Mouse (Mus musculus) CH12.LX (cell line): Measurements from ENCODE around the gene Hdac1. TPM values are rescaled to one million over a fixed set of nuclear protein-coding genes. Genes with fewer than 3 reads are reported as not detected.

Experiments used
- DNase-seq: peaks from one replicate; pipeline ENCODE4 v3.0.0-alpha.2; 2013; ENCODE audit errors: extremely low read depth
- H3K27ac ChIP-seq: 2 replicates; pipeline ENCODE4 v1.5.1; 2012; ENCODE audit warnings: low read depth, mild to moderate bottlenecking, control low read depth, moderate library complexity; ENCODE audit not compliant: insufficient read depth
- H3K27me3 ChIP-seq: replicated peaks from 2 replicates; pipeline ENCODE3; 2012; ENCODE audit warnings: inconsistent platforms
- H3K36me3 ChIP-seq, 2 experiments: replicated peaks in 1 of 2; 2 replicates each; pipeline versions ENCODE3 to v1.6.1; 2012; ENCODE audit warnings: inconsistent platforms in 1 of 2, low read length in 1 of 2, mild to moderate bottlenecking in 1 of 2, mixed read lengths in 1 of 2, moderate library complexity in 1 of 2; ENCODE audit not compliant: control insufficient read depth in 1 of 2, insufficient read depth in 1 of 2
- H3K4me1 ChIP-seq, 2 experiments: 2 replicates each; pipeline ENCODE4 v1.6.1; 2012; ENCODE audit warnings: inconsistent platforms in 1 of 2, moderate library complexity in 1 of 2; ENCODE audit not compliant: insufficient read depth in 2 of 2, control insufficient read depth in 1 of 2
- H3K4me2 ChIP-seq: 2 replicates; pipeline ENCODE4 v1.6.1; 2012; ENCODE audit warnings: low read depth, mild to moderate bottlenecking, control low read depth; ENCODE audit not compliant: poor library complexity, insufficient read depth, severe bottlenecking
- H3K4me3 ChIP-seq, 3 experiments: fragments of 150-350 bp in 1 of 3; sonication (generic) in 1 of 3; replicated peaks in 1 of 3; 2 replicates each; pipeline versions ENCODE3 to v1.5.1; 2011 to 2012; ENCODE audit warnings: low read depth in 2 of 3, low read length in 2 of 3, mild to moderate bottlenecking in 2 of 3, moderate library complexity in 2 of 3, control low read depth in 1 of 3, improper control_type of control experiment in 1 of 3, inconsistent platforms in 1 of 3, mixed read lengths in 1 of 3; ENCODE audit not compliant: poor library complexity in 1 of 3
- H3K79me2 ChIP-seq: replicated peaks from 2 replicates; pipeline ENCODE4 v1.6.1; 2012; ENCODE audit warnings: mild to moderate bottlenecking, moderate library complexity; ENCODE audit not compliant: control insufficient read depth, poor library complexity, insufficient read depth, severe bottlenecking; ENCODE audit errors: extremely low read depth
- H3K9ac ChIP-seq: 2 replicates; pipeline ENCODE4 v1.6.1; 2012; ENCODE audit warnings: low read depth, mild to moderate bottlenecking, control low read depth, moderate library complexity; ENCODE audit not compliant: insufficient read depth
- H3K9me3 ChIP-seq: replicated peaks from 2 replicates; pipeline ENCODE3; 2012; ENCODE audit warnings: low read length, inconsistent platforms, mixed read lengths
- BHLHE40 ChIP-seq: IDR thresholded peaks from 2 replicates; pipeline ENCODE4 v1.6.1; 2011; ENCODE audit warnings: mild to moderate bottlenecking, low read depth, low read length, improper control_type of control experiment
- CHD1 ChIP-seq: IDR thresholded peaks from 2 replicates; pipeline ENCODE4 v1.6.1; 2012; ENCODE audit warnings: low read depth, low read length, improper control_type of control experiment, inconsistent platforms
- CHD2 ChIP-seq: IDR thresholded peaks from 2 replicates; pipeline ENCODE4 v1.6.1; 2011; ENCODE audit warnings: low read length, improper control_type of control experiment
- CTCF ChIP-seq, 2 experiments: IDR thresholded peaks in 1 of 2; conservative IDR thresholded peaks in 1 of 2; 2 replicates each; pipeline ENCODE4 v1.5.1; 2011 to 2012; ENCODE audit warnings: low read depth in 2 of 2, low read length in 2 of 2, improper control_type of control experiment in 1 of 2, inconsistent platforms in 1 of 2, mild to moderate bottlenecking in 1 of 2, moderate library complexity in 1 of 2
- ELF1 ChIP-seq: IDR thresholded peaks from 2 replicates; pipeline ENCODE4 v1.6.1; 2014; ENCODE audit warnings: low read depth, mild to moderate bottlenecking, inconsistent platforms, low read length, improper control_type of control experiment
- EP300 ChIP-seq: IDR thresholded peaks from 2 replicates; pipeline ENCODE4 v1.6.1; 2011; ENCODE audit warnings: low read length, improper control_type of control experiment
- ETS1 ChIP-seq: conservative IDR thresholded peaks from 2 replicates; pipeline ENCODE4 v1.6.1; 2012; ENCODE audit warnings: low read depth, mild to moderate bottlenecking, inconsistent platforms, low read length, improper control_type of control experiment, moderate library complexity
- HCFC1 ChIP-seq: IDR thresholded peaks from 2 replicates; pipeline ENCODE4 v1.6.1; 2012; ENCODE audit warnings: low read depth, mild to moderate bottlenecking, inconsistent platforms, low read length, improper control_type of control experiment
- IRF4 ChIP-seq: IDR thresholded peaks from 2 replicates; pipeline ENCODE4 v1.6.1; 2014; ENCODE audit warnings: low read depth, mild to moderate bottlenecking, inconsistent platforms, low read length, improper control_type of control experiment
- JUN ChIP-seq: IDR thresholded peaks from 2 replicates; pipeline ENCODE4 v1.6.1; 2011; ENCODE audit warnings: low read depth, mild to moderate bottlenecking, low read length, improper control_type of control experiment, moderate library complexity; ENCODE audit not compliant: insufficient read depth
- JUND ChIP-seq: conservative IDR thresholded peaks from 2 replicates; pipeline ENCODE4 v1.6.1; 2011; ENCODE audit warnings: low read depth, low read length, improper control_type of control experiment
- KAT2A ChIP-seq: IDR thresholded peaks from 2 replicates; pipeline ENCODE4 v1.6.1; 2012; ENCODE audit warnings: low read length, improper control_type of control experiment, inconsistent platforms; ENCODE audit not compliant: insufficient replicate concordance
- MAFK ChIP-seq: IDR thresholded peaks from 2 replicates; pipeline ENCODE4 v1.6.1; 2011; ENCODE audit warnings: low read length, improper control_type of control experiment; ENCODE audit not compliant: insufficient replicate concordance
- MAX ChIP-seq: IDR thresholded peaks from 2 replicates; pipeline ENCODE4 v1.6.1; 2011; ENCODE audit warnings: low read length, improper control_type of control experiment
- MAZ ChIP-seq: IDR thresholded peaks from 2 replicates; pipeline ENCODE4 v1.6.1; 2012; ENCODE audit warnings: low read depth, mild to moderate bottlenecking, inconsistent platforms, low read length, improper control_type of control experiment, moderate library complexity
- MEF2A ChIP-seq: IDR thresholded peaks from 2 replicates; pipeline ENCODE4 v1.6.1; 2014; ENCODE audit warnings: low read depth, mild to moderate bottlenecking, inconsistent platforms, low read length, improper control_type of control experiment, borderline replicate concordance
- MXI1 ChIP-seq: IDR thresholded peaks from 2 replicates; pipeline ENCODE4 v1.6.1; 2011; ENCODE audit warnings: mild to moderate bottlenecking, low read depth, low read length, improper control_type of control experiment
- MYC ChIP-seq: IDR thresholded peaks from 2 replicates; pipeline ENCODE4 v1.6.1; 2011; ENCODE audit warnings: low read depth, mild to moderate bottlenecking, improper control_type of control experiment, low read length
- NRF1 ChIP-seq: IDR thresholded peaks from 2 replicates; pipeline ENCODE4 v1.6.1; 2014; ENCODE audit warnings: low read depth, mild to moderate bottlenecking, inconsistent platforms, low read length, improper control_type of control experiment, moderate library complexity
- RAD21 ChIP-seq: IDR thresholded peaks from 2 replicates; pipeline ENCODE4 v1.6.1; 2011; ENCODE audit warnings: low read depth, mild to moderate bottlenecking, low read length, improper control_type of control experiment, moderate library complexity
- RCOR1 ChIP-seq: conservative IDR thresholded peaks from 2 replicates; pipeline ENCODE4 v1.6.1; 2012; ENCODE audit warnings: low read depth, mild to moderate bottlenecking, inconsistent platforms, low read length, improper control_type of control experiment
- SIN3A ChIP-seq: IDR thresholded peaks from 2 replicates; pipeline ENCODE4 v1.6.1; 2012; ENCODE audit warnings: low read length, improper control_type of control experiment, inconsistent platforms
- SMC3 ChIP-seq: IDR thresholded peaks from 2 replicates; pipeline ENCODE4 v1.6.1; 2011; ENCODE audit warnings: low read depth, low read length, improper control_type of control experiment
- TBP ChIP-seq: conservative IDR thresholded peaks from 2 replicates; pipeline ENCODE4 v1.6.1; 2011; ENCODE audit warnings: low read depth, low read length, improper control_type of control experiment
- TCF12 ChIP-seq: IDR thresholded peaks from 2 replicates; pipeline ENCODE4 v1.6.1; 2014; ENCODE audit warnings: low read depth, mild to moderate bottlenecking, inconsistent platforms, low read length, improper control_type of control experiment
- UBTF ChIP-seq: IDR thresholded peaks from 2 replicates; pipeline ENCODE4 v1.6.1; 2012; ENCODE audit warnings: low read depth, mild to moderate bottlenecking, inconsistent platforms, low read length, improper control_type of control experiment, moderate library complexity
- USF1 ChIP-seq: IDR thresholded peaks from 2 replicates; pipeline ENCODE4 v1.6.1; 2014; ENCODE audit warnings: low read depth, mild to moderate bottlenecking, inconsistent platforms, low read length, improper control_type of control experiment
- USF2 ChIP-seq: conservative IDR thresholded peaks from 2 replicates; pipeline ENCODE4 v1.6.1; 2011; ENCODE audit warnings: low read depth, low read length, improper control_type of control experiment
- ZC3H11A ChIP-seq: IDR thresholded peaks from 2 replicates; pipeline ENCODE4 v1.6.1; 2012; ENCODE audit warnings: low read depth, mild to moderate bottlenecking, inconsistent platforms, low read length, improper control_type of control experiment
- ZKSCAN1 ChIP-seq: IDR thresholded peaks from 2 replicates; pipeline ENCODE4 v1.6.1; 2012; ENCODE audit warnings: low read depth, inconsistent platforms, low read length, improper control_type of control experiment, borderline replicate concordance
- ZMIZ1 ChIP-seq: IDR thresholded peaks from 2 replicates; pipeline ENCODE4 v1.6.1; 2012; ENCODE audit warnings: low read depth, mild to moderate bottlenecking, inconsistent platforms, low read length, improper control_type of control experiment
- ZNF384 ChIP-seq: IDR thresholded peaks from 2 replicates; pipeline ENCODE4 v1.6.1; 2012; ENCODE audit warnings: low read depth, low read length, improper control_type of control experiment, inconsistent platforms
- dilution Hi-C: fragments of 300-500 bp; cut with MboI; formaldehyde crosslinking; loops from 2 replicates; pipeline ENCODE4 v1.14.3; 2020; ENCODE audit warnings: low sequenced_read_pairs; ENCODE audit not compliant: extremely low pct_unique_long_range_greater_than_20kb, extremely low pct_ligation_motif_present
- in situ Hi-C: fragments of 300-500 bp; cut with MboI; formaldehyde crosslinking; loops from 3 replicates; pipeline ENCODE4 v1.14.3; 2019; ENCODE audit warnings: low sequenced_read_pairs, low pct_ligation_motif_present, low pct_unique_long_range_greater_than_20kb, mixed read lengths
- polyA plus RNA-seq: library from polyadenylated mRNA; unstranded; fragments of >175 nt; gene quantifications from 2 replicates; pipeline ENCODE4 v1.2.1, GENCODE M21; 2012; ENCODE audit warnings: low read depth; ENCODE audit not compliant: insufficient read length
- total RNA-seq, 2 experiments: library from RNA; depleted of rRNA; stranded (reverse); fragments of 300-350 nt in 1 of 2; fragments of >200 nt in 1 of 2; gene quantifications; 2 replicates each; pipeline ENCODE4 v1.2.3; 2012 to 2014

Gene Hdac1
- total and polyA plus RNA-seq, 3 experiments, result 71.7 to 231 (median 106) TPM

GRCm38 (mm10) chr4:129502901-129503444, 39.5 kb downstream of the Hdac1 start:
- no peak for DNase-seq

GRCm38 (mm10) chr4:129502327-129502888, 40.1 kb downstream of the Hdac1 start:
- Histone ChIP-seq H3K36me3 (no peaks in the 10 kb centered on the region), H3K4me1 (peaks cover 9 to 61% of the 10 kb centered on the region in 2 experiments; a peak in 3 of 4 replicates), H3K27me3 (no peaks in the 10 kb centered on the region), H3K4me2 (no peak overlapping the region), H3K9ac (no peak overlapping the region), H3K27ac (no peak overlapping the region), H3K79me2 (no peaks in the 10 kb centered on the region), H3K4me3 (no peak overlapping the region), H3K9me3 (no peaks in the 10 kb centered on the region)
- dilution Hi-C loops, result no loop called here
- TF ChIP-seq ETS1 (no peak), MXI1 (no peak), CHD1 (no peak), BHLHE40 (no peak), JUND (no peak), USF2 (no peak), ZNF384 (no peak), USF1 (no peak), CHD2 (no peak), MEF2A (no peak), NRF1 (no peak), TCF12 (no peak), ZMIZ1 (no peak), EP300 (no peak), HCFC1 (no peak), MAX (no peak), RCOR1 (no peak), ELF1 (no peak), ZKSCAN1 (no peak), KAT2A (no peak)
- DNase-seq, result no peak
- in situ Hi-C loops, result no loop called here

More at GRCm38 (mm10) chr4:129502901-129503444, 39.5 kb downstream of the Hdac1 start:
- Histone ChIP-seq H3K79me2 (no peaks in the 10 kb centered on the region), H3K4me1 (peaks cover 11 to 64% of the 10 kb centered on the region in 2 experiments), H3K36me3 (no peaks in the 10 kb centered on the region), H3K9me3 (no peaks in the 10 kb centered on the region), H3K27me3 (no peaks in the 10 kb centered on the region), H3K9ac (no peak overlapping the region), H3K27ac (no peak overlapping the region), H3K4me2 (no peak overlapping the region), H3K4me3 (no peak overlapping the region)
- in situ Hi-C loops, result no loop called here
- TF ChIP-seq JUN, result no peak
- TF ChIP-seq MAZ, result no peak
- no peak for TF ChIP-seq EP300
- TF ChIP-seq ZC3H11A, result no peak
- TF ChIP-seq MYC, result no peak
- TF ChIP-seq SIN3A, result no peak
- no peak for TF ChIP-seq USF1
- TF ChIP-seq ETS1, result no peak
- TF ChIP-seq BHLHE40, result no peak
- TF ChIP-seq RAD21, result no peak
- TF ChIP-seq SMC3, result no peak
- TF ChIP-seq MEF2A, result no peak
- no peak for TF ChIP-seq TBP
- no peak for TF ChIP-seq UBTF
- TF ChIP-seq ZNF384, result no peak
- TF ChIP-seq KAT2A, result no peak
- TF ChIP-seq CHD1, result no peak
- TF ChIP-seq IRF4, result no peak
- TF ChIP-seq MAFK, result no peak
- TF ChIP-seq CTCF (conservative IDR thresholded peaks at IDR 0.05 in 1 of 2, IDR thresholded peaks at IDR 0.05 in 1 of 2; ENCODE audit: low read depth in 2 of 2, low read length in 2 of 2), result no peak
- dilution Hi-C loops, result no loop called here
